8 mouse cellular contexts compared by ENCODE assay signal in the genomic region with DNA sequence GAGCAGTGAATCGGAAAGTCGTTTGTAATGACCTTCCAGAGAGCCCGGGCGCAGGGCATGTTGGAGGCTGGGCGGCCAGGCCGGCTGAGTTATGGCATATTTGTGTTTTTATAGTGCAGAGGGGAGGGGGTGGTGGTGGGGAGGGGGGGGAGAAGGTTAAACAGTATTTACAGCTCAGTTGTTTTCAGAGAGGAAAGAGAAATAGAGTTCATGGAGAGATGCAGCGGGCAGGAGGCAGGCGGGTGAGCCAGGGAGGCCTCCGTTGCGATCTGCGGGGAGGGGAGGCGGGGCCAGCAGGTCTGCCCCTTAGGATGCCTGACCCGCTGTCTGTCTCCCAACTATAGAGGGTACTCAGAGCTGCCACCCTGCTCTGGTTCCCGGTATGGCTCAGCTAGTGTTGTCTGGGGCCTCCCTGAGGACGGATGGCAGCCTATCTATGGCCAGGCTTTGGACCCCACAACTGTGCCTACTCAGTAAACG.
DNase-seq lines count a peak whose midpoint lies in the region; ATAC-seq lines count a peak whose summit lies in the region.
"Had no signal": no experiment of that assay in that cellular context is flagged by ENCODE, and none has a peak within 500 bp of the region (broad histone marks: within the 10 kb centered on the region; RNA-seq: fewer than 3 reads in every experiment).

No protein-coding gene starts in this region.

- WGBS in hindbrain, embryonic 14.5 days: 8% methylated on average over 16 of the region's 16 CpGs
- 7% methylated on average over 16 of the region's 16 CpGs for WGBS in limb, embryonic 13.5 days

- ATAC-seq in hindbrain, embryonic 14.5 days (ENCODE audit: low FRiP score): 0 out of 2 replicates have a peak, but pooled peaks have one; percentile 6
- ATAC-seq in limb, embryonic 13.5 days (ENCODE audit: low FRiP score, low read depth): no peak

- H3K36me3 ChIP-seq in hindbrain, embryonic 14.5 days (replicated peaks; ENCODE audit: control insufficient read depth, insufficient read depth): no peaks in the 10 kb centered on the region
- H3K36me3 ChIP-seq in limb, embryonic 13.5 days: no peaks in the 10 kb centered on the region

- no peak overlapping the region for H3K4me3 ChIP-seq in hindbrain, embryonic 14.5 days (replicated peaks; ENCODE audit: low read length)
- H3K4me3 ChIP-seq in limb, embryonic 13.5 days: peak overlapping the region; percentile 26

- H3K4me1 ChIP-seq in hindbrain, embryonic 14.5 days (replicated peaks; ENCODE audit: control insufficient read depth, insufficient read depth, low read length): peaks cover 60% of the 10 kb centered on the region
- H3K4me1 ChIP-seq in limb, embryonic 13.5 days: peaks cover 86% of the 10 kb centered on the region

- H3K27me3 ChIP-seq in hindbrain, embryonic 14.5 days (ENCODE audit: control insufficient read depth, insufficient read depth, low read length): peaks cover 42% of the 10 kb centered on the region
- H3K27me3 ChIP-seq in limb, embryonic 13.5 days: peaks cover 96% of the 10 kb centered on the region

- no peaks in the 10 kb centered on the region for H3K9me3 ChIP-seq in hindbrain, embryonic 14.5 days (ENCODE audit: control insufficient read depth, low read length)
- H3K9me3 ChIP-seq in limb, embryonic 13.5 days: no peaks in the 10 kb centered on the region

- peak overlapping the region; percentile 72 for H3K27ac ChIP-seq in hindbrain, embryonic 14.5 days
- no peak overlapping the region for H3K27ac ChIP-seq in limb, embryonic 13.5 days
- H3K27ac ChIP-seq: liver, embryonic 14.5 days had no signal

- DNase-seq in ovary, postnatal 36 days (ENCODE audit: low spot score): peak; percentile 58
- no peak for DNase-seq in ovary, adult 18-20 months (ENCODE audit: low spot score)
- no peak for DNase-seq in hindbrain, embryonic 14.5 days (ENCODE audit: low spot score)
- DNase-seq in yolk sac, embryonic 10.5 days (ENCODE audit: low spot score): peak; percentile 15
- no peak for DNase-seq in thymus, postnatal 4 days
- DNase-seq in adipocyte (ENCODE audit: low spot score): no peak

- peak overlapping the region; percentile 38 for H3K4me2 ChIP-seq in hindbrain, embryonic 14.5 days (replicated peaks)
- peak overlapping the region; percentile 54 for H3K4me2 ChIP-seq in limb, embryonic 13.5 days (replicated peaks)

- H3K9ac ChIP-seq in hindbrain, embryonic 14.5 days: peak overlapping the region; percentile 10; the same call in 1 of the 2 replicates
- H3K9ac ChIP-seq in limb, embryonic 13.5 days: no peak overlapping the region
- H3K9ac ChIP-seq: liver, embryonic 14.5 days had no signal

Comparison
In these comparisons a context has a peak if more than half of its experiments do, and no peak if none do; other contexts are left out.
1. DNase-seq: peak in ovary, postnatal 36 days (single experiment) and yolk sac, embryonic 10.5 days (single experiment); none in ovary, adult 18-20 months (single experiment), hindbrain, embryonic 14.5 days (single experiment), thymus, postnatal 4 days (single experiment) and adipocyte (single experiment).